In genomic region chr8:111853861-111854501, GRCm38 (mm10) we compare ENCODE assay signal across 8 mouse cellular contexts. TPM values are rescaled to one million over a fixed set of nuclear protein-coding genes. Genes with fewer than 3 reads are reported as not detected.
DNase-seq lines count a peak whose midpoint lies in the region; ATAC-seq and TF ChIP-seq lines count a peak whose summit lies in the region.

Cfdp1 (minus strand) TSS chr8:111854291.

- peak; percentile 97 for DNase-seq in 416B (ENCODE audit: low read depth)
- peak; percentile 99 for DNase-seq in heart, adult 8-10 months (ENCODE audit: low spot score)
- DNase-seq in kidney, adult 9 months, result peak; percentile 98
- peak; percentile 99 for DNase-seq in limb, embryonic 14.5 days (ENCODE audit: low spot score)
- DNase-seq in midbrain, postnatal 0 days (ENCODE audit: low spot score), result peak; percentile 99
- peak; percentile 86 to 93 for DNase-seq in spleen, postnatal 14 days (ENCODE audit: low spot score in 2 of 2)

- TF ChIP-seq POLR2A in bone marrow, adult 2 months (IDR thresholded peaks at IDR 0.05; ENCODE audit: borderline replicate concordance, control insufficient read depth, low read depth, low read length), result peak; percentile 71; the same call in 1 of the 2 replicates
- peak; percentile 84; the same call in 1 of the 2 replicates for TF ChIP-seq POLR2A in limb, embryonic 14.5 days (IDR thresholded peaks at IDR 0.05; ENCODE audit: borderline replicate concordance, extremely low read depth, insufficient read depth, insufficient read length)

- WGBS in bone marrow, adult 2 months, result under 1% methylated on average over 53 of the region's 53 CpGs
- under 1% methylated on average over 53 of the region's 53 CpGs for WGBS in embryonic facial prominence, embryonic 15.5 days
- under 1% methylated on average over 44 of the region's 53 CpGs for WGBS in limb, embryonic 14.5 days
- WGBS in midbrain, postnatal 0 days, result under 1% methylated on average over 53 of the region's 53 CpGs

- no peaks in the 10 kb centered on the region for H3K27me3 ChIP-seq in embryonic facial prominence, embryonic 15.5 days
- H3K27me3 ChIP-seq in limb, embryonic 14.5 days (ENCODE audit: control insufficient read depth, insufficient read depth, low read length), result no peaks in the 10 kb centered on the region
- no peaks in the 10 kb centered on the region for H3K27me3 ChIP-seq in midbrain, postnatal 0 days (ENCODE audit: insufficient read depth, low read length)

- TF ChIP-seq CTCF in bone marrow, adult 2 months (IDR thresholded peaks at IDR 0.05; ENCODE audit: control insufficient read depth, insufficient read depth, low read length), result peak; percentile 15; the same call in 1 of the 2 replicates
- peak; percentile 60 for TF ChIP-seq CTCF in midbrain, postnatal 0 days (IDR thresholded peaks at IDR 0.05)

- peak; percentile 100 for ATAC-seq in embryonic facial prominence, embryonic 15.5 days (ENCODE audit: insufficient number of reproducible peaks, low FRiP score, low TSS enrichment, low read depth)
- peak; percentile 100 for ATAC-seq in limb, embryonic 14.5 days (ENCODE audit: low FRiP score, low read depth)
- ATAC-seq in midbrain, postnatal 0 days (ENCODE audit: low FRiP score), result peak; percentile 100

- H3K9ac ChIP-seq in embryonic facial prominence, embryonic 15.5 days, result peak within 1 kb of the TSS; percentile 83
- H3K9ac ChIP-seq in limb, embryonic 14.5 days (ENCODE audit: low read depth, low read length, severe bottlenecking), result peak within 1 kb of the TSS; percentile 83
- H3K9ac ChIP-seq in midbrain, postnatal 0 days (replicated peaks; ENCODE audit: low read length, poor library complexity, severe bottlenecking), result peak within 1 kb of the TSS; percentile 70

- 0 out of 2 replicates have a peak, but pooled peaks cover 3% of the 10 kb centered on the region for H3K36me3 ChIP-seq in embryonic facial prominence, embryonic 15.5 days
- H3K36me3 ChIP-seq in limb, embryonic 14.5 days (ENCODE audit: control insufficient read depth, insufficient read depth, low read length), result no peaks in the 10 kb centered on the region
- H3K36me3 ChIP-seq in midbrain, postnatal 0 days (ENCODE audit: insufficient read depth, low read length), result no peaks in the 10 kb centered on the region

- no peaks in the 10 kb centered on the region for H3K9me3 ChIP-seq in embryonic facial prominence, embryonic 15.5 days (replicated peaks)
- no peaks in the 10 kb centered on the region for H3K9me3 ChIP-seq in limb, embryonic 14.5 days (ENCODE audit: control insufficient read depth, low read length)
- no peaks in the 10 kb centered on the region for H3K9me3 ChIP-seq in midbrain, postnatal 0 days (ENCODE audit: low read length)

- peak within 1 kb of the TSS; percentile 90 for H3K4me3 ChIP-seq in bone marrow, adult 2 months (replicated peaks; ENCODE audit: control insufficient read depth, low read depth, low read length)
- peak within 1 kb of the TSS; percentile 90 for H3K4me3 ChIP-seq in embryonic facial prominence, embryonic 15.5 days (replicated peaks)
- H3K4me3 ChIP-seq in limb, embryonic 14.5 days (replicated peaks; ENCODE audit: low read length), result peak within 1 kb of the TSS; percentile 97
- H3K4me3 ChIP-seq in midbrain, postnatal 0 days (ENCODE audit: low read depth, low read length), result peak within 1 kb of the TSS; percentile 71

- peaks cover 1% of the 10 kb centered on the region; the same call in 1 of the 2 replicates for H3K4me1 ChIP-seq in bone marrow, adult 2 months (ENCODE audit: control insufficient read depth, insufficient read depth, low read length)
- H3K4me1 ChIP-seq in embryonic facial prominence, embryonic 15.5 days, result peaks cover 20% of the 10 kb centered on the region
- H3K4me1 ChIP-seq in limb, embryonic 14.5 days (ENCODE audit: control insufficient read depth, insufficient read depth, low read length), result peaks cover 4% of the 10 kb centered on the region
- peaks cover 3% of the 10 kb centered on the region for H3K4me1 ChIP-seq in midbrain, postnatal 0 days (ENCODE audit: insufficient read depth, low read length)

- H3K27ac ChIP-seq in bone marrow, adult 2 months (ENCODE audit: control insufficient read depth, insufficient read depth, low read depth, low read length, poor library complexity), result no peak within 1 kb of the TSS; the same call in 1 of the 2 replicates
- peak within 1 kb of the TSS; percentile 79 for H3K27ac ChIP-seq in embryonic facial prominence, embryonic 15.5 days (replicated peaks)
- H3K27ac ChIP-seq in limb, embryonic 14.5 days (replicated peaks; ENCODE audit: low read depth, low read length), result peak within 1 kb of the TSS; percentile 56; the same call in 1 of the 2 replicates
- H3K27ac ChIP-seq in midbrain, postnatal 0 days (ENCODE audit: low read depth, low read length), result peak within 1 kb of the TSS; percentile 19; the same call in 1 of the 2 replicates

- H3K4me2 ChIP-seq in embryonic facial prominence, embryonic 15.5 days (replicated peaks), result peak within 1 kb of the TSS; percentile 71
- H3K4me2 ChIP-seq in limb, embryonic 14.5 days (replicated peaks; ENCODE audit: low read depth, low read length, severe bottlenecking), result peak within 1 kb of the TSS; percentile 74
- H3K4me2 ChIP-seq in midbrain, postnatal 0 days (ENCODE audit: low read depth, low read length, poor library complexity, severe bottlenecking), result peak within 1 kb of the TSS; percentile 68

RNA-seq across cellular contexts. Expression of gene Cfdp1, which starts in this region (rescaled TPM):
- 48.8 and 116 TPM in 2 replicates for polyA plus RNA-seq in bone marrow, adult 2 months (2011; ENCODE audit: insufficient read depth, insufficient read length, low replicate concordance, missing spikeins)
- polyA plus RNA-seq in embryonic facial prominence, embryonic 15.5 days (2015; fragmentation: Nextera tagmentation; extraction: Ambion mirVana), result 217 and 219 TPM in 2 replicates
- total RNA-seq in heart, adult 8-10 months (2022), result 10 to 100 TPM; 27.4 to 37.6 (median 32.7) TPM
- polyA plus RNA-seq in limb, embryonic 14.5 days (2012; rRNA removed), result 50.4 and 129 TPM in 2 replicates
- polyA plus RNA-seq in limb, embryonic 14.5 days (2014; fragmentation: Nextera tagmentation; extraction: Ambion mirVana), result 210 and 219 TPM in 2 replicates
- 61.3 and 63.1 TPM in 2 replicates for total RNA-seq in midbrain, postnatal 0 days (2014; rRNA removed)
- 196 and 197 TPM in 2 replicates for polyA plus RNA-seq in midbrain, postnatal 0 days (2015; fragmentation: Nextera tagmentation; extraction: Ambion mirVana)
